Mouse (Mus musculus) embryonic facial prominence, embryonic 10.5 days (tissue): Measurements from ENCODE around the gene Uqcr10. TPM values are rescaled to one million over a fixed set of nuclear protein-coding genes. Genes with fewer than 3 reads are reported as not detected.

Experiments used
- DNase-seq: peaks from one replicate; pipeline ENCODE4 v3.0.0-alpha.2; 2017; ENCODE audit warnings: low spot score
- H3K27ac ChIP-seq: fragments of 300-500 bp; sonication (generic); replicated peaks from 2 replicates; pipeline ENCODE4 v1.5.1; 2016; ENCODE audit warnings: mild to moderate bottlenecking
- H3K27me3 ChIP-seq: fragments of 300-500 bp; sonication (generic); replicated peaks from 2 replicates; pipeline ENCODE4 v1.6.1; 2016; ENCODE audit warnings: low read depth, mild to moderate bottlenecking; ENCODE audit not compliant: poor library complexity, severe bottlenecking
- H3K36me3 ChIP-seq: fragments of 300-500 bp; sonication (generic); replicated peaks from 2 replicates; pipeline ENCODE4 v1.6.1; 2016; ENCODE audit warnings: mild to moderate bottlenecking, moderate library complexity
- H3K4me1 ChIP-seq: fragments of 300-500 bp; sonication (generic); 2 replicates; pipeline ENCODE4 v1.6.1; 2016
- H3K4me3 ChIP-seq: fragments of 300-500 bp; sonication (generic); 2 replicates; pipeline ENCODE4 v1.5.1; 2016; ENCODE audit warnings: mild to moderate bottlenecking, moderate library complexity
- H3K9me3 ChIP-seq: fragments of 300-500 bp; sonication (generic); 2 replicates; pipeline ENCODE4 v1.6.1; 2016; ENCODE audit warnings: mild to moderate bottlenecking
- WGBS: fragments of 180-500 bp; shearing (Covaris S2); methylation state at CpG from one replicate; pipeline ENCODE4 v1.1.7; 2016; 5-methylcytosine and 5-hydroxymethylcytosine counted together
- polyA plus RNA-seq: library from polyadenylated mRNA; unstranded; fragments of >200 nt; fragmentation: Nextera tagmentation; extraction: Ambion mirVana; gene quantifications from 2 replicates; pipeline ENCODE4 v1.2.1, GENCODE M21; 2016

Uqcr10 gene
- polyA plus RNA-seq, 1 experiment from 2014 or later = 661 TPM

DNA sequence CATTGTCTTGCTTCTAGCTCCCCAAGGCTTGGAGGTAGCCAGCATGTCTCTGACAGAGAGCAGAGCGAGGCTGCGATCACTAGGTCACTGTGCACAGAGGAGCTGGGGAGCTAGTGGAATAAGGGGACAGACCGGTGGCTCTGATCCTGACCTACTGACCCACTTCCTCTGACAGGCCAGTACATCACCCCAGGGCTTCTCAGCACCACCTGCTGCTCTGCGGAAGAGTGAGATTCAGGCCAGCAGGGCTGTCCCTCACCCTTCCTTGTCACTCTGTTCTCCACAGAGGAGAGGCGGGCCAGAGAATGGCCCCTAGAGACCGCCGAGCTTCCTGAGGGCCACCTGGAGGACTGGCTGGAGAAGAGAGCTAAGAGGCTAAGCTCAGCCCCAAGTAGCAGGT is 27.6 kb upstream of the Uqcr10 start:
- no peak for DNase-seq
- 53% methylated on average over 7 of the region's 7 CpGs for WGBS
- Histone ChIP-seq H3K36me3 (peaks cover 15% of the 10 kb centered on the region), H3K9me3 (no peaks in the 10 kb centered on the region), H3K4me3 (no peak overlapping the region), H3K27me3 (peaks cover 21% of the 10 kb centered on the region), H3K4me1 (peaks cover 45% of the 10 kb centered on the region), H3K27ac (no peak overlapping the region; the same call in 1 of the 2 replicates)

DNA sequence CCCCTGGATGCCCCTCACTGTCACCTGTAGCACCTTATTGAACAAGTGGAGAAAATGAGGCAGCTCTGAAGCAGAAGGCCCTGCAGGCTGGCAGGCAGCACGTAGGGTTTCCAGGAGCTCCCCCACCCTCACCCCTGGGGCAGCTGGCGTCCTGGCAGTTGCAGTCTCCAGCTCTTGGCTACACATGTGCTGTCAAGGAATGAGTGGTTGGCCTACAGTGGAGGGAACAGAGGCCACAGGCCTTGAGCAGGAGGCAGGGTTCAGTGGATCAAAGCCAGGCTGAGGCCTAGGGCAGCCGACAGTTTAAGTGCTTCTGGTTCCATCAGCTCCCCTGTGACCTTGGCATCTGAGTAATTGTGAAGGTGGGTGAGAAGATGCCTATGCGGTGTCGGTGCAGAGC is 26.8 kb upstream of the Uqcr10 start:
- Histone ChIP-seq H3K27me3 (peaks cover 16% of the 10 kb centered on the region), H3K4me3 (no peak overlapping the region), H3K36me3 (peaks cover 23% of the 10 kb centered on the region), H3K27ac (no peak overlapping the region), H3K4me1 (peaks cover 38% of the 10 kb centered on the region), H3K9me3 (no peaks in the 10 kb centered on the region)
- DNase-seq = peak; percentile 6
- 87% methylated on average over 5 of the region's 5 CpGs for WGBS

DNA sequence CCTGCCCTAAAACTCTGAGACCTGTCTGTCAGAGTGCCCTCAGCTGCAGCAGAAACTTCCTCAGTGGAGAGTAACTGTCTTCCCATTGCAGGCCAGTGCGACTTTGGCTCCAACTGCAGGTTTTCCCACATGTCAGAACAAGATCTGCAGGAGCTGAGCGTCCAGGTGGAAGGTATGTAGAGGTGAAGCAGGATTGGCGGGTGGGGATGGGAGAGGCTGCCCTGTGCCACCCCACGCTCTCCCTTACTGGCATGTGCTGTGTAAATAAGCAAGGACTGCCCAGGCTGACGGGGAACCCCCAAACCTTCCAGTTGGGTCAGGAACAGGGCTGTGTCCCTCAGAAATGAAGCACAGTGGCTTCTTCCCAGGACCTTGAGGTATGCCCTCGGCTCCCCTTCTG is 26.0 kb upstream of the Uqcr10 start:
- Histone ChIP-seq H3K9me3 (no peaks in the 10 kb centered on the region), H3K36me3 (peaks cover 31% of the 10 kb centered on the region), H3K4me1 (peaks cover 30% of the 10 kb centered on the region), H3K27ac (0 out of 2 replicates have a peak overlapping the region, but pooled peaks have one; percentile 51), H3K4me3 (no peak overlapping the region), H3K27me3 (peaks cover 8% of the 10 kb centered on the region)
- peak; percentile 12 for DNase-seq
- WGBS = 79% methylated on average over 6 of the region's 6 CpGs

DNA sequence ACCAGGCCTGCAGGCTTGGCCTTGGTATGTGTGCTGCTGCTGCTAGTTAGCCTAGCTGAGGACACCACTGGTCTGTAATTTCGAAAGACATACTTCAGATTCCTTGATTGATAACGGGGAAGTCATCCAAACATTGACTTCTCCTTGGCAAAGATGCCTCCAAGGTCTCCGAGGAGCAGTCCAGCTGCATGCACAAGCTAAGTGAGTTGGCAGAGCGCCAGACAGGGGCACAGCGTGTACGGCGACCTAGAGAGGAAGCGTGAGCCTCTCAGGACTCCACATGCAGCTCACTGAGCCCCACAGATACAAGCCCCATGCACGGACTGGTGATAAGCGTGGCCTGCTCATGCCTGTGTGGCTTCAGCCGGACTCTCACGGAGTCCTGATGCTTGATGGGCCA is 25.5 kb upstream of the Uqcr10 start:
- Histone ChIP-seq H3K27ac (peak overlapping the region; percentile 51), H3K36me3 (peaks cover 35% of the 10 kb centered on the region), H3K4me1 (peaks cover 25% of the 10 kb centered on the region), H3K9me3 (no peaks in the 10 kb centered on the region), H3K4me3 (no peak overlapping the region), H3K27me3 (peaks cover 3% of the 10 kb centered on the region)
- 87% methylated on average over 12 of the region's 12 CpGs for WGBS
- peak; percentile 8 for DNase-seq

DNA sequence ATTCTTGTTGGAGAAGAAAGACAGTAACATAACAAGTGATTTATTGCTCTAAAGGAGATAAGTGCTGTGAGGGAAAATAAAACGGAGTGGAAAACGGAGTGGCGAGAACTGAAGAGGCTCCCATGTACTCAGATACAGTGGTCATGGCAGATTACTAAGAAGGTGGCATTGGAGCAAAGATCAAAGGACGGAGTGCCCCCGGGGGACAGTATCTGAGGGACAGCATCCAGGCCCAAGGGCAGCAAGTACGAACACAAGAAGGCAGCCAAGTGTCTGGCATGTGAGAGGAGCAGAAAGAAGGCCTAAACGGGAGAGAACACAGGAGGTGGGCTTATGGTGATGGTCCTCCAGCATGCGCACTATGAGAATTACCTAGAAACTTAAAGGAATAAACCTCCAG is 17.6 kb upstream of the Uqcr10 start:
- no peaks in the 10 kb centered on the region for H3K27me3 ChIP-seq
- no peaks in the 10 kb centered on the region for H3K9me3 ChIP-seq
- no peak overlapping the region for H3K4me3 ChIP-seq
- peaks cover 14% of the 10 kb centered on the region; the same call in 1 of the 2 replicates for H3K4me1 ChIP-seq
- H3K36me3 ChIP-seq = peaks cover 43% of the 10 kb centered on the region
- DNase-seq = no peak
- WGBS = 85% methylated on average over 8 of the region's 8 CpGs
- H3K27ac ChIP-seq = no peak overlapping the region

DNA sequence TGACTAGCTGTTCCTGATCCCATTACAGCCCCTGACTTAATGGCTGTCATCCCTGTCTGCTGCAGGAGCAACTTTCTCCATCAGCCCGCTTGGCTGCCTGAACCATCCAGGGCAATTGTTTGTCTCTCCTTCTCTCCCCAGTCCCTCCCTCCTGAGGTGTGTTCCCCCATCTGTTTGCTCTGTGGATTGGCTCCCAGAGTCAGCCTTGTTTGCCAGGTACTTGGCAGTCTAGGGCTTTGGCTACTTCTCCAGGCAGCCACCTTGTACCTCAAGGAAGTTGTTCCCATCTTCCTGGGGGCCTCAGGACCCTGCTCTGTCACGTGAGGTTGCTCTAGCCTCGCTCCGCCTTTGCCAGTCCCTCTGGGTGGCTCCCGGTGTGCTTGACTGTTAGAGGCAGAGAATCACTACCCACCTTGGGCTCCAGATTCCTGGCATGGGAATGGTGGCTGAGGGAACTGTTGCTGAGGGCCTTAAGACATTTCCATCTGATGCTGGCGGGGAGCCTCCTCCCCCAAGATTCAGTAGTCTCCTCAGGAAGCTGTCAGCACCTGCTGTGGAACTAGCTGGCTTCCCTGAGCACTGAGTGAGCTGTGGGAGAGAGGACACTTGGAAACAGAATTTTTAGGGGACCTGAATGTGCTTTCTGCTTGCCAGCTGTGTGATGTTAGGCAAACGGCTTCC is 16.9 kb upstream of the Uqcr10 start:
- H3K27me3 ChIP-seq = no peaks in the 10 kb centered on the region
- no peak overlapping the region for H3K27ac ChIP-seq
- no peak for DNase-seq
- H3K4me3 ChIP-seq = no peak overlapping the region
- peaks cover 14% of the 10 kb centered on the region; the same call in 1 of the 2 replicates for H3K4me1 ChIP-seq
- peaks cover 37% of the 10 kb centered on the region for H3K36me3 ChIP-seq
- WGBS = 54% methylated on average over 7 of the region's 7 CpGs
- no peaks in the 10 kb centered on the region for H3K9me3 ChIP-seq

DNA sequence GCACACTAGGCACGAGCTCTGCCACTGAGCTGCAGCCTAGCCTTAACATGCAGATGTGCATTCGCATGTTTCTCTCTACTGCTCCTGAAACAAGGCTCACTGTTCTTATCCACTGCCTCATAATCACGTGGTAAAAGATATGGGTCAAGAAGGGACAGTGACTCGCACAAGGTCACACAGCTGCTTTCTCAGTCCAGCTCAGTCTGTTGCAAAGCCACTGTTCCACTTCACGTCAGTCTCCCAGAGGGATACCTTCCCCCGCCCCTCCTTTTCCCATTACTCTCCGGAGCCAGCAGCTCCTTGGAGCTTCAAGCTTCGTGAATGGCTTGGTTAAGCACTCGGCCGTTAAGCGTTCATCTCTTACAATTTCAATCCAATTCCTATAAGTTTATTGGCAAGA is 16.3 kb upstream of the Uqcr10 start:
- Histone ChIP-seq H3K36me3 (peaks cover 31% of the 10 kb centered on the region), H3K4me3 (no peak overlapping the region), H3K27me3 (no peaks in the 10 kb centered on the region), H3K9me3 (no peaks in the 10 kb centered on the region), H3K27ac (no peak overlapping the region), H3K4me1 (peaks cover 14% of the 10 kb centered on the region; the same call in 1 of the 2 replicates)
- no peak for DNase-seq
- WGBS = 72% methylated on average over 11 of the region's 11 CpGs

DNA sequence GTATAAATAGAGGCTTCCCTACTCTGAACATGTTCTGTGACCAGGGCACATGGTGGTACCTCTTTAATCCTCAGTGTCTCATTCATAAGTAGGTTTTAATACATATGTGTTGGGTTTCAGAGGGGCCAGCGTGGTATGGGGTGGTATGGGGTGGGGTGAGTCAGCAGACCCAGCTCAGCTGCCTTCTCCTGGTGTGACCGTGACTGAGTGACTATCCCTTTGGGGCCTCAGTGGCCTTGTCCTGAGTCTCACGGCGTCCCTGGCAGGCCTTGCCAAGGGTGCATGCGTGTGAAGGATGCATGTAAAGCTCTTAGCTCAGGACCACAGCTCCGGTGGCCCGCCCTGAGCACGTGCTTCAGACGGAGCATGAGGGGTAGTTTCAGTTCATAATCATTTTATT is 15.8 kb upstream of the Uqcr10 start:
- Histone ChIP-seq H3K36me3 (peaks cover 26% of the 10 kb centered on the region), H3K4me1 (peaks cover 14% of the 10 kb centered on the region; the same call in 1 of the 2 replicates), H3K4me3 (no peak overlapping the region), H3K27ac (no peak overlapping the region), H3K9me3 (no peaks in the 10 kb centered on the region), H3K27me3 (no peaks in the 10 kb centered on the region)
- no peak for DNase-seq
- 91% methylated on average over 9 of the region's 9 CpGs for WGBS

DNA sequence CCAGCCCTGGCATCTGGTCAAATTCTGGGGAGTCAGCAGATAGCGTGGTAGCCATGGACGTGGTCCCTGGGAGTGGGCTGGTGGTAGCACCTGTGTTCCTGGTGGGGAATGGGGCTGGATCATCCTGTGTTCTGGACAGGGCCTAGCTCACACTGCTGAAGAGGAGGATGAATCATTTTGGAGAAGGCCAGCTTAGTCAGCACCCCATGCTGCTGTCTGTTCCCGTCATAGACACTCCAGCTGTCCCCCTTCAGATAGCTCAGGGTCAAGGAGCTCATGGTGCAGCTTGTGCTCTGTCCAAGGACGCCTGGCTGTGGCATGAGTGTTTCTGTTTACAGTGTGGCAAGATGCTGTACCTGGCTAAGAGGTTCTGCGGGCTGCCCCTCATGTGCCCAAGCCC is 14.4 kb upstream of the Uqcr10 start:
- 88% methylated on average over 5 of the region's 5 CpGs for WGBS
- H3K9me3 ChIP-seq = no peaks in the 10 kb centered on the region
- H3K27ac ChIP-seq = no peak overlapping the region
- H3K27me3 ChIP-seq = no peaks in the 10 kb centered on the region
- peaks cover 14% of the 10 kb centered on the region; the same call in 1 of the 2 replicates for H3K4me1 ChIP-seq
- DNase-seq = no peak
- no peak overlapping the region for H3K4me3 ChIP-seq
- peaks cover 13% of the 10 kb centered on the region for H3K36me3 ChIP-seq

DNA sequence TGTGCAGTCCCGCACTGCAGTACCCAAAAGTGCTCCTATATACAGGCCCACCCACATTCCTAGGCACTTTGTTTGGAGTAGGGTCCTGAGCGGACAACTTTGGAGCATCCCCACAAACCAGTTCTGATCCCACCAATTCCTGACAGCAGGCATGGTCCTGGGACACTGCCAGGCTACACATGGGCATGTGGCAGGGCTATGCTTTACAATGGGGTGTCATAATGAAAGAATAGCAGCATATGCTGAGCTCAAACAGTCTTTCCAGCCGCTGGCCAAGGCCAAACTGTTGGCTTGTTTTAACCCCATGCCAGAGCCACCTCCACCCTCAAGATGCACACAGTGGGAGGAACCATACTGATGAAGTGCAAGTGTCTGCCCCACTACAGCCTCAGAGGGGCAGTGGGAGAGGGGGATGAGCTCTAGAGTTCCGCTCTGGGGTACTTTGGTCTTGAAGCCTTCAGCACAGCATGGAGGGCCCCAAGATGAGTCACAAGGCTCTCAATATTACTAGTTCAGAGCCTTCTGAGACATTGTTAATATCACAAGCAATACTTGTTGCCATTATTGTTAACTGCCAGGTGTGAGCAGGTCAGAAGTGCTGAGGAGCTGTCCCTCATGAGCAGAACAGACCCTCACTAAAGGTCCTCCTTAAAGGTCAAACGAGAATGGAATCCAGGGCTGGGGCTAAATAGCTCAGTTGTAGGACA is 12.5 kb upstream of the Uqcr10 start:
- H3K4me1 ChIP-seq = peaks cover 14% of the 10 kb centered on the region; the same call in 1 of the 2 replicates
- no peak overlapping the region for H3K4me3 ChIP-seq
- H3K27me3 ChIP-seq = no peaks in the 10 kb centered on the region
- no peak overlapping the region for H3K27ac ChIP-seq
- no peak for DNase-seq
- no peaks in the 10 kb centered on the region for H3K36me3 ChIP-seq
- 85% methylated on average over 5 of the region's 5 CpGs for WGBS
- no peaks in the 10 kb centered on the region for H3K9me3 ChIP-seq

DNA sequence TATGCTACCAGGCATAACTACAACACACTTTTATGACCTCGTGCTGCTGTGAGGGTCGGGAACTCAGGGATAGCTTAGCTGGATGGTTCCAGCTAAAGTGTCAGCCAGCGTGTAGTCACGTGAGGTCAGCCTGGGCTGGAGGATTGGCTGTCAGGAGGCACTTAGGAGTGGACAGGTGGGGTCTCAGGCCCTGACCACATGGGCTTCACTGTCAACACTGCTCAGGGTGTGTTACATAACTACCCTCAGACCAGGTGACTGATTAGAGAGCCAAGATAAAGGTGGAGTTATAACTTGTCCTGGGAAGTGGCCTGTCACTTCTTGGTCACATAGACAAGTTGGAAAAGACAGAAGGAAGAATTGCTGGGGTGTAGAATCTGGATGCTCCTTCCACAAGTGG is 11.5 kb upstream of the Uqcr10 start:
- Histone ChIP-seq H3K4me3 (no peak overlapping the region), H3K27ac (no peak overlapping the region), H3K36me3 (no peaks in the 10 kb centered on the region), H3K27me3 (no peaks in the 10 kb centered on the region), H3K4me1 (peaks cover 8% of the 10 kb centered on the region; the same call in 1 of the 2 replicates), H3K9me3 (no peaks in the 10 kb centered on the region)
- 86% methylated on average over 4 of the region's 4 CpGs for WGBS
- no peak for DNase-seq

DNA sequence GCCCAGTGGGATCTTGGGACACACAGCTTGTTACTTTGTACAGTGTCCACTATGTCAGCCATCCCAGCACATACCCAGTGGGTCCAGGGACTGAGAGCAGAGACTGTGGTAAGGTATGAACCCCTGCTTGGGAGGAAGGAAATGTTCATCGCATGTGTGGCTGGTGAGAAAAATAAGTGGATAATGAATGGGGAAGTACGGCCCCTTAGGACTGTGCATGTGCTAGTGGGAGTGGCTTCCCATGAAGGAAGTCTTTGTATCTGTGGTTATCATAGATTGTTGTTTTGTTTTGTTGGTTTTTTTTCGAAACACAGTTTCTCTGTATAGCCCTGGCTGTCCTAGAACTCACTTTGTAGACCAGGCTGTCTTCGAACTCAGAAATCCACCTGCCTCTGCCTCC is 10.6 kb upstream of the Uqcr10 start:
- no peaks in the 10 kb centered on the region for H3K9me3 ChIP-seq

DNA sequence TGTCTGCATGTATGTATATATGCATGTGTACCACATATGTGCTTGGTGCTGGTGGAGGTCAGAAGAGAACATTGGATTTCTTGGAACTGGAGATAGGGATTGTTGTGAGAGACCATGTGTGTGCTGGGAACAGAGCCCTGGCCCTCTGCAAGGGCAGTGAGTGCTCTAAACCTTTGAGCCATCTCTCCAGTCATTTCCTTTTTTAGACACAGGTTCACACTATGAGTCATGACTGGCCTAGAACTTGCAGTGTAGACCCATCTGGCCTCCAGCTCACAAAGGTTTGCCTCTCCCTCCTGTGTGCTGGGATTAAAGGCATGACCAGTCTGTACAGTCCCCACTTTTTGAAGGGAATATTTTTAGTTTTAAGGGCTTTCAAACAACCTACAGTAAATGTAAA is 8.7 kb upstream of the Uqcr10 start:
- Histone ChIP-seq H3K27me3 (no peaks in the 10 kb centered on the region), H3K36me3 (no peaks in the 10 kb centered on the region), H3K4me1 (no peaks in the 10 kb centered on the region), H3K27ac (no peak overlapping the region), H3K9me3 (no peaks in the 10 kb centered on the region), H3K4me3 (no peak overlapping the region)
- DNase-seq = no peak

More for the DNA sequence above, 10.6 kb upstream of the Uqcr10 start:
- WGBS = 90% methylated on average over 4 of the region's 4 CpGs
- Histone ChIP-seq H3K4me1 (peaks cover 4% of the 10 kb centered on the region; the same call in 1 of the 2 replicates), H3K36me3 (no peaks in the 10 kb centered on the region), H3K4me3 (no peak overlapping the region), H3K27me3 (no peaks in the 10 kb centered on the region), H3K27ac (no peak overlapping the region)
- no peak for DNase-seq
